Mouse (Mus musculus): Measurements from ENCODE around the gene 4933427I04Rik. TPM values are rescaled to one million over a fixed set of nuclear protein-coding genes. Genes with fewer than 3 reads are reported as not detected.

The 4933427I04Rik gene
- total RNA-seq, 2 experiments from 2014 or later: not detected

Other genes starting within 250 kb of the 4933427I04Rik start
- 100 to 1,000 TPM; 226 to 248 TPM for gene Macf1, start 175.3 kb upstream of the 4933427I04Rik start, total RNA-seq (2021)
- gene Ndufs5, start 141.5 kb upstream of the 4933427I04Rik start, total RNA-seq (2021): 100 to 1,000 TPM; 178 to 208 TPM
- 10 to 100 TPM; 58.8 to 62.2 TPM for gene Akirin1, start 109.3 kb upstream of the 4933427I04Rik start, total RNA-seq (2021)
- gene Rhbdl2, start 71.8 kb upstream of the 4933427I04Rik start, total RNA-seq (2021): 1 to 10 TPM; 1.7 TPM
- 10 to 100 TPM; 11.8 to 12.6 TPM for gene Mycbp, start 45.2 kb downstream of the 4933427I04Rik start, total RNA-seq (2021)
- gene Rragc, start 57.8 kb downstream of the 4933427I04Rik start, total RNA-seq (2021): 10 to 100 TPM; 51.5 TPM
- not detected for gene 4930535I16Rik, start 58.3 kb downstream of the 4933427I04Rik start, total RNA-seq (2021)

Measured in layer of hippocampus, postnatal 14 days (tissue).